In genomic region chr4:124825371-124825965, GRCm38 (mm10) we compare ENCODE assay signal across 30 mouse cellular contexts. TPM values are rescaled to one million over a fixed set of nuclear protein-coding genes. Genes with fewer than 3 reads are reported as not detected.
DNase-seq lines count a peak whose midpoint lies in the region; ATAC-seq lines count a peak whose summit lies in the region.
"Had no signal": no experiment of that assay in that cellular context is flagged by ENCODE, and none has a peak within 500 bp of the region (broad histone marks: within the 10 kb centered on the region; RNA-seq: fewer than 3 reads in every experiment).

No protein-coding gene starts in this region.

- H3K4me3 ChIP-seq in heart, embryonic 11.5 days (ENCODE audit: low read depth, low read length), result no peak overlapping the region
- H3K4me3 ChIP-seq: embryonic facial prominence, embryonic 13.5 days; embryonic facial prominence, embryonic 15.5 days; erythroblast, embryonic 14.5 days; forebrain, embryonic 10.5 days; forebrain, embryonic 12.5 days had no signal

- 95% methylated on average over 21 of the region's 21 CpGs for WGBS in heart, embryonic 11.5 days (ENCODE audit: insufficient replicate concordance)

- no peaks in the 10 kb centered on the region for H3K4me1 ChIP-seq in heart, embryonic 11.5 days (ENCODE audit: control insufficient read depth, insufficient read depth, low read length)
- H3K4me1 ChIP-seq: embryonic facial prominence, embryonic 13.5 days; embryonic facial prominence, embryonic 15.5 days; forebrain, embryonic 10.5 days; forebrain, embryonic 12.5 days had no signal

- H3K36me3 ChIP-seq in heart, embryonic 11.5 days (ENCODE audit: control insufficient read depth, insufficient read depth, low read length), result peaks cover 2% of the 10 kb centered on the region

- 0 out of 2 replicates have a peak overlapping the region, but pooled peaks have one; percentile 24 for H3K9ac ChIP-seq in heart, embryonic 11.5 days (ENCODE audit: low read depth, low read length)
- H3K9ac ChIP-seq: embryonic facial prominence, embryonic 13.5 days; embryonic facial prominence, embryonic 15.5 days; forebrain, embryonic 12.5 days had no signal

- no peak overlapping the region for H3K4me2 ChIP-seq in heart, embryonic 11.5 days
- H3K4me2 ChIP-seq: embryonic facial prominence, embryonic 13.5 days; embryonic facial prominence, embryonic 15.5 days; forebrain, embryonic 12.5 days had no signal

- no peak overlapping the region for H3K27ac ChIP-seq in heart, embryonic 11.5 days (ENCODE audit: low read depth, low read length)
- H3K27ac ChIP-seq: embryonic facial prominence, embryonic 13.5 days; embryonic facial prominence, embryonic 15.5 days; forebrain, embryonic 10.5 days; forebrain, embryonic 12.5 days had no signal

- no peaks in the 10 kb centered on the region for H3K27me3 ChIP-seq in heart, embryonic 11.5 days (ENCODE audit: control insufficient read depth, insufficient read depth, low read length)
- H3K27me3 ChIP-seq: CH12.LX; embryonic facial prominence, embryonic 13.5 days; embryonic facial prominence, embryonic 15.5 days; forebrain, embryonic 12.5 days; Patski had no signal

- intact Hi-C loops in left cerebral cortex, postnatal 36 days (cut with DNase I), result no loop called here

- no peaks in the 10 kb centered on the region for H3K9me3 ChIP-seq in heart, embryonic 11.5 days (replicated peaks; ENCODE audit: control insufficient read depth, low read length)
- H3K9me3 ChIP-seq: embryonic facial prominence, embryonic 13.5 days; embryonic facial prominence, embryonic 15.5 days; forebrain, embryonic 10.5 days; forebrain, embryonic 12.5 days; G1E had no signal

- no peak for DNase-seq in heart, adult 11 months
- DNase-seq in ES-CJ7 (ENCODE audit: low read depth, low spot score), result peak; percentile 87
- DNase-seq in R1 (ENCODE audit: low read depth, low spot score), result peak; percentile 80
- no peak for DNase-seq in frontal cortex, postnatal 14 days (ENCODE audit: low spot score in 2 of 2)
- DNase-seq in layer of hippocampus, postnatal 36 days, result no peak
- no peak for DNase-seq in left cerebral cortex, postnatal 36 days (ENCODE audit: low spot score in 2 of 2)
- DNase-seq: adrenal gland, adult 8-10 months; adrenal gland, postnatal 25 days; B cell, adult 2 months; cerebellum, adult 11 months; cerebellum, adult 18-20 months; cerebellum, adult 8-10 months; cerebellum, adult 9-11 months; cerebellum, postnatal 14 days; cerebellum, postnatal 36 days; embryo, embryonic 11 days had no signal

- no peak for ATAC-seq in heart, embryonic 11.5 days (replicated peaks; ENCODE audit: insufficient number of reproducible peaks, low FRiP score, low TSS enrichment)
- ATAC-seq: activated CD4-positive, CD25-positive, alpha-beta regulatory T cell, adult 4 months; CD4-positive, CD25-positive, alpha-beta regulatory T cell, adult 4 months; forebrain, embryonic 14.5 days; forebrain, embryonic 16.5 days; Patski had no signal

RNA-seq across cellular contexts. Expression of gene Mtf1, which starts 23.6 kb away (rescaled TPM):
- 11.0 and 13.5 TPM in 2 replicates for polyA plus RNA-seq in heart, embryonic 11.5 days (2014; fragmentation: Nextera tagmentation; extraction: Ambion mirVana)
- total RNA-seq in layer of hippocampus, postnatal 36 days (2021), result 10 to 100 TPM; 25.1 to 29.6 TPM
- total RNA-seq in left cerebral cortex, postnatal 36 days (2021), result 10 to 100 TPM; 20.8 to 28.1 TPM

RNA-seq across cellular contexts. Expression of gene Yrdc, which starts 25.0 kb away (rescaled TPM):
- 25.4 and 28.0 TPM in 2 replicates for polyA plus RNA-seq in heart, embryonic 11.5 days (2014; fragmentation: Nextera tagmentation; extraction: Ambion mirVana)
- 10 to 100 TPM; 32.0 to 33.5 TPM for total RNA-seq in layer of hippocampus, postnatal 36 days (2021)
- 10 to 100 TPM; 31.4 to 35.2 TPM for total RNA-seq in left cerebral cortex, postnatal 36 days (2021)

RNA-seq across cellular contexts. Expression of gene 1110065P20Rik, which starts 25.5 kb away (rescaled TPM):
- 41.4 and 46.3 TPM in 2 replicates for polyA plus RNA-seq in heart, embryonic 11.5 days (2014; fragmentation: Nextera tagmentation; extraction: Ambion mirVana)
- total RNA-seq in layer of hippocampus, postnatal 36 days (2021), result 10 to 100 TPM; 87.1 to 93.6 TPM
- total RNA-seq in left cerebral cortex, postnatal 36 days (2021), result 10 to 100 TPM; 75.1 to 84.6 TPM

RNA-seq across cellular contexts. Expression of gene Maneal, which starts 36.5 kb away (rescaled TPM):
- 0.13 and 0.21 TPM in 2 replicates for polyA plus RNA-seq in heart, embryonic 11.5 days (2014; fragmentation: Nextera tagmentation; extraction: Ambion mirVana)
- 10 to 100 TPM; 50.6 to 52.1 TPM for total RNA-seq in layer of hippocampus, postnatal 36 days (2021)
- 10 to 100 TPM; 48.4 to 58.0 TPM for total RNA-seq in left cerebral cortex, postnatal 36 days (2021)
- polyA plus RNA-seq: erythroblast, embryonic 14.5 days; G1E; Patski had no signal

RNA-seq across cellular contexts. Expression of gene Epha10, which starts 55.2 kb away (rescaled TPM):
- not detected in 2 replicates for polyA plus RNA-seq in heart, embryonic 11.5 days (2014; fragmentation: Nextera tagmentation; extraction: Ambion mirVana)
- total RNA-seq in layer of hippocampus, postnatal 36 days (2021), result 10 to 100 TPM; 35.0 to 40.9 TPM
- 10 to 100 TPM; 40.4 to 67.2 TPM for total RNA-seq in left cerebral cortex, postnatal 36 days (2021)
- total RNA-seq: CH12.LX; common myeloid progenitor, adult 5-6 weeks had no signal
- polyA plus RNA-seq: CD4-positive, CD25-positive, alpha-beta regulatory T cell, adult 4 months; erythroblast, embryonic 14.5 days; G1E; Patski had no signal

Comparison
In these comparisons a context has a peak if more than half of its experiments do, and no peak if none do; other contexts are left out.
1. DNase-seq: peak in ES-CJ7 (single experiment) and R1 (single experiment); none in heart, adult 11 months (single experiment), frontal cortex, postnatal 14 days (0 of 2), layer of hippocampus, postnatal 36 days (0 of 2) and left cerebral cortex, postnatal 36 days (0 of 2).